Comparison of ENCODE assay signal across 16 mouse cellular contexts in the genomic region with DNA sequence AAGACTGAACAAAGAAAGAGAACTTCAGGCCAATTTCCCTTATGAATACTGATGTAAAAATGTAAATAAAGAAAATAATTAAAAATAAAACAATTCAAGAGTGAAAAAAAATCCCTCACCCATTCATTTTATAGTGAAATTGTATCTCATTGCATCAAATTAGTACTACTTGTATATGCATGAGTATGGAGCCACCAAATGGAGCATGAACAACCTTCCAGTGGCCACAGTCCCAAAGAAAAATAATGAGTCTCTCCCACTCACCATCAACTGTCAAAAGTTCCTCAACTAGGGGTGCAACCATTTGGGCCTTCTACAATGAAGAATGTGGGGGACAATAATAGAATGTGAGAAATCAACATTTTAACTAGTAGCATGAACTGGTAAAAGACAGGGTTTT. TPM values are rescaled to one million over a fixed set of nuclear protein-coding genes. Genes with fewer than 3 reads are reported as not detected.
DNase-seq lines count a peak whose midpoint lies in the region; ATAC-seq and TF ChIP-seq lines count a peak whose summit lies in the region.
"Had no signal": no experiment of that assay in that cellular context is flagged by ENCODE, and none has a peak within 500 bp of the region (broad histone marks: within the 10 kb centered on the region; RNA-seq: fewer than 3 reads in every experiment).

No protein-coding gene starts in this region.

- no peaks in the 10 kb centered on the region for H3K27me3 ChIP-seq in forebrain, embryonic 14.5 days (replicated peaks; ENCODE audit: control insufficient read depth, insufficient read depth, low read length)
- no peaks in the 10 kb centered on the region for H3K27me3 ChIP-seq in forebrain, embryonic 11.5 days (ENCODE audit: control insufficient read depth, insufficient read depth, low read length)
- H3K27me3 ChIP-seq in forebrain, embryonic 16.5 days (replicated peaks; ENCODE audit: control insufficient read depth, insufficient read depth, low read length), result no peaks in the 10 kb centered on the region
- no peaks in the 10 kb centered on the region for H3K27me3 ChIP-seq in forebrain, postnatal 0 days (ENCODE audit: insufficient read depth, low read length)
- H3K27me3 ChIP-seq: embryonic facial prominence, embryonic 12.5 days had no signal

- intact Hi-C loops in heart, postnatal 36 days (cut with DNase I), result no loop called here

- H3K9me3 ChIP-seq in forebrain, embryonic 14.5 days (replicated peaks; ENCODE audit: control insufficient read depth, low read length), result no peaks in the 10 kb centered on the region
- no peaks in the 10 kb centered on the region for H3K9me3 ChIP-seq in forebrain, embryonic 11.5 days (ENCODE audit: control insufficient read depth, low read length)
- no peaks in the 10 kb centered on the region for H3K9me3 ChIP-seq in forebrain, embryonic 16.5 days (ENCODE audit: control insufficient read depth, low read length)
- no peaks in the 10 kb centered on the region for H3K9me3 ChIP-seq in forebrain, postnatal 0 days (ENCODE audit: low read length)
- H3K9me3 ChIP-seq: embryonic facial prominence, embryonic 10.5 days; embryonic facial prominence, embryonic 12.5 days had no signal

- no peak overlapping the region for H3K27ac ChIP-seq in forebrain, embryonic 14.5 days (ENCODE audit: low read depth, low read length)
- H3K27ac ChIP-seq in forebrain, embryonic 11.5 days (ENCODE audit: low read depth, low read length), result no peak overlapping the region
- no peak overlapping the region for H3K27ac ChIP-seq in forebrain, embryonic 16.5 days (ENCODE audit: low read length)
- H3K27ac ChIP-seq in forebrain, postnatal 0 days (ENCODE audit: low read depth, low read length), result no peak overlapping the region
- H3K27ac ChIP-seq: embryonic facial prominence, embryonic 10.5 days; embryonic facial prominence, embryonic 12.5 days had no signal

- DNase-seq in forebrain, embryonic 14.5 days (ENCODE audit: low spot score), result peak; percentile 5
- no peak for DNase-seq in forebrain, embryonic 11.5 days (ENCODE audit: low spot score)
- DNase-seq in forebrain, postnatal 0 days, result no peak
- no peak for DNase-seq in heart, postnatal 36 days
- DNase-seq: adrenal gland, adult 2 months; adrenal gland, postnatal 10 days; adrenal gland, postnatal 25 days; cerebellum, adult 11-12 months; cerebellum, adult 2 months; cerebellum, adult 9-10 months; cerebellum, postnatal 10 days; cerebellum, postnatal 25 days had no signal

- no peaks in the 10 kb centered on the region for H3K4me1 ChIP-seq in forebrain, embryonic 14.5 days (ENCODE audit: control insufficient read depth, insufficient read depth, low read length)
- no peaks in the 10 kb centered on the region for H3K4me1 ChIP-seq in forebrain, embryonic 11.5 days (replicated peaks; ENCODE audit: control insufficient read depth, insufficient read depth, low read length)
- 0 out of 2 replicates have a peak, but pooled peaks cover 2% of the 10 kb centered on the region for H3K4me1 ChIP-seq in forebrain, embryonic 16.5 days (replicated peaks; ENCODE audit: control insufficient read depth, insufficient read depth, low read length)
- H3K4me1 ChIP-seq in forebrain, postnatal 0 days (ENCODE audit: insufficient read depth), result no peaks in the 10 kb centered on the region

- H3K4me3 ChIP-seq in forebrain, embryonic 14.5 days (ENCODE audit: low read depth, low read length), result no peak overlapping the region
- no peak overlapping the region for H3K4me3 ChIP-seq in forebrain, embryonic 11.5 days (ENCODE audit: low read depth, low read length)
- H3K4me3 ChIP-seq in forebrain, embryonic 16.5 days (replicated peaks; ENCODE audit: low read length), result no peak overlapping the region
- no peak overlapping the region for H3K4me3 ChIP-seq in forebrain, postnatal 0 days (ENCODE audit: low read depth, low read length)
- H3K4me3 ChIP-seq: embryonic facial prominence, embryonic 10.5 days; embryonic facial prominence, embryonic 12.5 days had no signal

- no peak overlapping the region for H3K4me2 ChIP-seq in forebrain, embryonic 14.5 days (ENCODE audit: low read length)
- no peak overlapping the region for H3K4me2 ChIP-seq in forebrain, embryonic 11.5 days (ENCODE audit: low read depth, low read length, severe bottlenecking)
- no peak overlapping the region for H3K4me2 ChIP-seq in forebrain, embryonic 16.5 days (ENCODE audit: low read length)
- no peak overlapping the region for H3K4me2 ChIP-seq in forebrain, postnatal 0 days (ENCODE audit: low read depth)
- H3K4me2 ChIP-seq: embryonic facial prominence, embryonic 12.5 days had no signal

- H3K9ac ChIP-seq in forebrain, embryonic 14.5 days (ENCODE audit: low read length), result no peak overlapping the region
- H3K9ac ChIP-seq in forebrain, embryonic 11.5 days (ENCODE audit: low read length), result no peak overlapping the region
- H3K9ac ChIP-seq in forebrain, embryonic 16.5 days (replicated peaks; ENCODE audit: low read depth, low read length), result no peak overlapping the region
- no peak overlapping the region for H3K9ac ChIP-seq in forebrain, postnatal 0 days
- H3K9ac ChIP-seq: embryonic facial prominence, embryonic 12.5 days had no signal

- TF ChIP-seq CTCF in forebrain, postnatal 0 days (IDR thresholded peaks at IDR 0.05; ENCODE audit: low read depth), result no peak

- ATAC-seq in forebrain, embryonic 14.5 days, result no peak
- ATAC-seq in forebrain, embryonic 11.5 days (replicated peaks; ENCODE audit: low FRiP score), result no peak
- ATAC-seq in forebrain, embryonic 16.5 days, result peak; percentile 93
- no peak for ATAC-seq in forebrain, postnatal 0 days

- H3K36me3 ChIP-seq in forebrain, embryonic 14.5 days (ENCODE audit: control insufficient read depth, insufficient read depth, low read length), result no peaks in the 10 kb centered on the region
- H3K36me3 ChIP-seq in forebrain, embryonic 11.5 days (ENCODE audit: control insufficient read depth, insufficient read depth, low read length), result no peaks in the 10 kb centered on the region
- no peaks in the 10 kb centered on the region for H3K36me3 ChIP-seq in forebrain, embryonic 16.5 days (ENCODE audit: control insufficient read depth, insufficient read depth)
- H3K36me3 ChIP-seq in forebrain, postnatal 0 days (ENCODE audit: insufficient read depth), result no peaks in the 10 kb centered on the region
- H3K36me3 ChIP-seq: embryonic facial prominence, embryonic 10.5 days; embryonic facial prominence, embryonic 12.5 days had no signal

RNA-seq across cellular contexts. Expression of a gene that starts 54.1 kb away (rescaled TPM):
- 21.3 and 21.5 TPM in 2 replicates for polyA plus RNA-seq in forebrain, embryonic 14.5 days (2014; fragmentation: Nextera tagmentation; extraction: Ambion mirVana)
- polyA plus RNA-seq in forebrain, embryonic 11.5 days (2014; fragmentation: Nextera tagmentation; extraction: Ambion mirVana), result 56.4 and 62.5 TPM in 2 replicates
- 15.6 and 19.2 TPM in 2 replicates for polyA plus RNA-seq in forebrain, embryonic 16.5 days (2015; fragmentation: Nextera tagmentation; extraction: Ambion mirVana)
- 5.9 TPM in 2 replicates for total RNA-seq in forebrain, postnatal 0 days (2014; rRNA removed)
- 6.7 and 8.7 TPM in 2 replicates for polyA plus RNA-seq in forebrain, postnatal 0 days (2015; fragmentation: Nextera tagmentation; extraction: Ambion mirVana)
- under 1 TPM; 0.11 TPM for total RNA-seq in heart, postnatal 36 days (2021)
- total RNA-seq: MEL had no signal
